Mouse (Mus musculus) MEL (cell line): Measurements from ENCODE around the gene Slc25a23.

Experiments used
- CTCF ChIP-seq, 3 experiments: IDR thresholded peaks in 2 of 3; conservative IDR thresholded peaks in 1 of 3; 2 replicates each; pipeline ENCODE4 v1.5.1; 2011 to 2012; ENCODE audit warnings: low read length in 3 of 3, low read depth in 2 of 3, mild to moderate bottlenecking in 2 of 3, improper control_type of control experiment in 1 of 3, inconsistent platforms in 1 of 3, mixed read lengths in 1 of 3, moderate library complexity in 1 of 3; ENCODE audit not compliant: control insufficient read depth in 1 of 3, insufficient read depth in 1 of 3, poor library complexity in 1 of 3, severe bottlenecking in 1 of 3
- GABPA ChIP-seq: IDR thresholded peaks from 2 replicates; pipeline ENCODE4 v1.6.1; 2012; ENCODE audit warnings: low read depth, mild to moderate bottlenecking, inconsistent platforms, low read length, improper control_type of control experiment, moderate library complexity
- POLR2A ChIP-seq, 2 experiments: IDR thresholded peaks; 2 replicates each; pipeline ENCODE4 v1.6.1; 2011 to 2012; ENCODE audit warnings: low read length in 2 of 2, mild to moderate bottlenecking in 2 of 2, control low read depth in 1 of 2, improper control_type of control experiment in 1 of 2, low read depth in 1 of 2, moderate library complexity in 1 of 2; ENCODE audit not compliant: control insufficient read depth in 1 of 2, insufficient read depth in 1 of 2, poor library complexity in 1 of 2
- USF2 ChIP-seq, 2 experiments: IDR thresholded peaks; 2 replicates each; pipeline ENCODE4 v1.6.1; 2011 to 2012; ENCODE audit warnings: improper control_type of control experiment in 2 of 2, low read length in 2 of 2, borderline replicate concordance in 1 of 2, inconsistent platforms in 1 of 2, low read depth in 1 of 2, mild to moderate bottlenecking in 1 of 2; ENCODE audit not compliant: insufficient read depth in 1 of 2

- TF ChIP-seq CTCF (IDR thresholded peaks at IDR 0.05 in 2 of 3, conservative IDR thresholded peaks at IDR 0.05 in 1 of 3; ENCODE audit: control insufficient read depth in 1 of 3, insufficient read depth in 1 of 3, low read depth in 2 of 3, low read length in 3 of 3, poor library complexity in 1 of 3, severe bottlenecking in 1 of 3), result no peak
- TF ChIP-seq POLR2A (IDR thresholded peaks at IDR 0.05; ENCODE audit: control insufficient read depth in 1 of 2, insufficient read depth in 1 of 2, low read depth in 1 of 2, low read length in 2 of 2, poor library complexity in 1 of 2), result no peak
- TF ChIP-seq USF2 (IDR thresholded peaks at IDR 0.05; ENCODE audit: borderline replicate concordance in 1 of 2, insufficient read depth in 1 of 2, low read depth in 1 of 2, low read length in 2 of 2), result no peak
- no peak for TF ChIP-seq GABPA
Observed at GRCm38 (mm10) chr17:57012245-57012795, 47.3 kb downstream of the Slc25a23 start.
